Mouse (Mus musculus) stomach, embryonic 16.5 days (tissue): Measurements from ENCODE around the gene Gpd2. TPM values are rescaled to one million over a fixed set of nuclear protein-coding genes. Genes with fewer than 3 reads are reported as not detected.

Source experiments
- ATAC-seq: fragments of 200-750 bp; cut with Nextera tagmentation; 2 replicates; pipeline ENCODE4 v1.8.0; 2017; ENCODE audit warnings: moderate number of reproducible peaks, moderate TSS enrichment; ENCODE audit not compliant: insufficient read depth, low FRiP score
- H3K27ac ChIP-seq: fragments of 300-500 bp; sonication (generic); 2 replicates; pipeline ENCODE4 v1.5.1; 2014; ENCODE audit warnings: low read length
- H3K27me3 ChIP-seq: fragments of 300-500 bp; sonication (generic); 2 replicates; pipeline ENCODE4 v1.6.1; 2014; ENCODE audit warnings: low read length, control low read depth, mixed read lengths; ENCODE audit not compliant: control insufficient read depth, insufficient read depth
- H3K36me3 ChIP-seq: fragments of 300-500 bp; sonication (generic); 2 replicates; pipeline ENCODE4 v1.6.1; 2014; ENCODE audit warnings: low read length; ENCODE audit not compliant: control insufficient read depth, insufficient read depth
- H3K4me1 ChIP-seq: fragments of 300-500 bp; sonication (generic); 2 replicates; pipeline ENCODE4 v1.6.1; 2014; ENCODE audit warnings: low read length, control low read depth, mixed read lengths; ENCODE audit not compliant: control insufficient read depth, insufficient read depth
- H3K4me2 ChIP-seq: fragments of 300-500 bp; sonication (generic); 2 replicates; pipeline ENCODE4 v1.6.1; 2014; ENCODE audit warnings: low read depth, low read length, mixed read lengths
- H3K4me3 ChIP-seq: fragments of 300-500 bp; sonication (generic); replicated peaks from 2 replicates; pipeline ENCODE4 v1.5.1; 2014; ENCODE audit warnings: mild to moderate bottlenecking, low read length
- H3K9ac ChIP-seq: fragments of 300-500 bp; sonication (generic); 2 replicates; pipeline ENCODE4 v1.6.1; 2014; ENCODE audit warnings: low read length
- H3K9me3 ChIP-seq: fragments of 300-500 bp; sonication (generic); replicated peaks from 2 replicates; pipeline ENCODE4 v1.6.1; 2016; ENCODE audit warnings: low read length, control low read depth; ENCODE audit not compliant: control insufficient read depth
- WGBS: fragments of 180-500 bp; shearing (Covaris S2); extraction: QIAGEN DNeasy Blood & Tissue Kit; methylation state at CpG from one replicate; pipeline ENCODE4 v1.1.7; 2014; 5-methylcytosine and 5-hydroxymethylcytosine counted together
- polyA plus RNA-seq: library from polyadenylated mRNA; unstranded; fragments of >200 nt; fragmentation: Nextera tagmentation; extraction: Ambion mirVana; gene quantifications from 2 replicates; pipeline ENCODE4 v1.2.1, GENCODE M21; 2015

Gene Gpd2
- polyA plus RNA-seq, 1 experiment from 2014 or later: 36.5 TPM

DNA sequence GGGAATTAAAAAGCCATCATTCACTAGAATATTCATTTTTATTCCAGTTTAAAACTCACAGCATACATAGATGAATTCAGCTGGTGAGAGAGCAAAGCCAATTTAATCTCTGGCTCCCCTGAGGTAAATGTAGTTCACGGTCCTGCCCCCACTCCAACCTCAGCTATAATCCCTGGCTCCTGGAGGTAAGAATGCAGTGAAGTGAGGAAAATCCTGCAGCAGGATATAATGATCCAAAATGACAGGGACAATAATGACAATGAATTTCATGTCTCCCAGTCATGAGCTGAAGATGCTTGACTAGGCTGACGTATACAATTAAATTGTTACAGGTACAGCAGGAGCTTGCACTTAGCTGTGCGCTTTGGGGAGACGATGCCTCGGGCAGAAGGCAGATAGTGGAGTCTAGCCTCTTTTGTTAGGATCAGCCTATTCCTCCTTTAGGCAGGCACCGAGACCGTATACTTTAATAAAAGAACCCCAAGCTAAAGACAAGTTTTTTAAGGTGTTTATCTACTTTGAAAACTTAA, 74.9 kb downstream of the Gpd2 start:
- no peak for ATAC-seq

DNA sequence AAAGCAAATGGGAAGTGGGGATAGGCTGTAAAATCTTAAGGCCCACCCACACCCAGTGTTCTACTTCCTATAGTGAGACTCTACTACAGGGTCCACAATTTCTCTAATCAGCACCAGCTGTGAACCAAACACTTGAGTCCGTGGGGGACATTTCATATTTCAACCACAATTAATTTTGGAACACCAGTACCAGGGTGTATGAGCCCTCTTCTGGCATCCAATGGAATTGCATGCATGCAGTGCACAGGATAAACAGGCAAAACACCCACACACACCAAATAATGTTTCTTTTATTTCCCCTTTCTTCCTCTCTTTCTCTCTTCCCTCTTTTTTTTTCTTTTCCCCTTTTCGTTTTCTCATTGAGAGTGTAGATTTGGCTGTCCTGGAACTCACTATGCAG, 78.6 kb downstream of the Gpd2 start:
- H3K9me3 ChIP-seq: no peaks in the 10 kb centered on the region
- H3K4me2 ChIP-seq: no peak overlapping the region
- no peak overlapping the region for H3K4me3 ChIP-seq
- WGBS: 55% methylated on average over 2 of the region's 2 CpGs
- no peaks in the 10 kb centered on the region for H3K36me3 ChIP-seq
- H3K9ac ChIP-seq: no peak overlapping the region
- ATAC-seq: no peak
- no peaks in the 10 kb centered on the region for H3K4me1 ChIP-seq
- no peaks in the 10 kb centered on the region for H3K27me3 ChIP-seq
- no peak overlapping the region for H3K27ac ChIP-seq

More for the DNA sequence above, 74.9 kb downstream of the Gpd2 start:
- 56% methylated on average over 7 of the region's 7 CpGs for WGBS
- H3K4me2 ChIP-seq: no peak overlapping the region
- no peak overlapping the region for H3K9ac ChIP-seq
- H3K27me3 ChIP-seq: no peaks in the 10 kb centered on the region
- no peak overlapping the region for H3K4me3 ChIP-seq
- no peaks in the 10 kb centered on the region for H3K9me3 ChIP-seq
- no peaks in the 10 kb centered on the region for H3K4me1 ChIP-seq
- H3K27ac ChIP-seq: no peak overlapping the region
- H3K36me3 ChIP-seq: no peaks in the 10 kb centered on the region

DNA sequence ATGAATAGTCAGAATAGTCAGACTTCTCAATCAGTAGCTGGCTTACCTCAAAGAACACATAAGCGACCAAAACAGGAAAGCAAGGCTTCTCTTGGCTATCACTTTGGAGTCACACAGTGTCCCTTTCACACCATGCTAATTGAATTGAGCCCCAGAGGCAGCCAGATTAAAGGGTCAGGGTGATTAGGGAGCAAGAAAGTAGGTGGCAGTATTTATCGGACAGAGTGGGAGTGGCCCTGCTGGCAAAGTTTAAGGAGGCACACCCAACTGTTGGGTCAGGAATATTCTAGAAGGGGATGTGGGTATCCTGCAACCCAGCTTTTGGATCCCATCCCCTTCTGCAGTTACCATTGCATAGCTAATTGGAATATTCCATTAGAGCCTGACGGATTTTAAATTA, 80.9 kb downstream of the Gpd2 start:
- H3K9me3 ChIP-seq: no peaks in the 10 kb centered on the region
- no peak overlapping the region for H3K4me3 ChIP-seq
- no peaks in the 10 kb centered on the region for H3K27me3 ChIP-seq
- no peak overlapping the region for H3K9ac ChIP-seq
- ATAC-seq: no peak
- H3K4me1 ChIP-seq: no peaks in the 10 kb centered on the region
- no peak overlapping the region for H3K4me2 ChIP-seq
- WGBS: 71% methylated on average over 3 of the region's 3 CpGs
- no peaks in the 10 kb centered on the region for H3K36me3 ChIP-seq
- H3K27ac ChIP-seq: no peak overlapping the region

DNA sequence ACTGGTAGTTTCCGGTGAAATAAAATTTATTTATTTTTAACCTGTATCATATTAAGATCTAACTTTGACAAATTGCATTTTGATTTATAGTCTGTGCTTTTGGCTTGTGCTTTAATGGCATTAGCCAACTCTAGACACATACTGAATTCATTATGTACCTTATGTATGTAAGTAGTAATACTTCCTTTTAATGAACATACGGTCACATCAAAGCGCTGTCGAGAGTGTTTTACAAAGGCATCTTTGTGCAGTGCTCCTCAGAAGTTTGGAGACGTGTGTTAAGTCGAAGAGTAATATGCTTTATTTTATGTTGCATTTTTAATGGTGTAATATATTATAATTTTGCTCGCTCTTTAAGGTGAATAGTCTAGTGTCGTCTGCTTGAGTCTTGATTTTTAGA, 88.7 kb downstream of the Gpd2 start:
- no peaks in the 10 kb centered on the region for H3K9me3 ChIP-seq
- ATAC-seq: no peak
- no peak overlapping the region for H3K9ac ChIP-seq
- H3K4me3 ChIP-seq: no peak overlapping the region
- no peaks in the 10 kb centered on the region for H3K36me3 ChIP-seq
- H3K4me1 ChIP-seq: no peaks in the 10 kb centered on the region
- H3K27ac ChIP-seq: no peak overlapping the region
- 92% methylated on average over 8 of the region's 8 CpGs for WGBS
- H3K4me2 ChIP-seq: no peak overlapping the region
- no peaks in the 10 kb centered on the region for H3K27me3 ChIP-seq

DNA sequence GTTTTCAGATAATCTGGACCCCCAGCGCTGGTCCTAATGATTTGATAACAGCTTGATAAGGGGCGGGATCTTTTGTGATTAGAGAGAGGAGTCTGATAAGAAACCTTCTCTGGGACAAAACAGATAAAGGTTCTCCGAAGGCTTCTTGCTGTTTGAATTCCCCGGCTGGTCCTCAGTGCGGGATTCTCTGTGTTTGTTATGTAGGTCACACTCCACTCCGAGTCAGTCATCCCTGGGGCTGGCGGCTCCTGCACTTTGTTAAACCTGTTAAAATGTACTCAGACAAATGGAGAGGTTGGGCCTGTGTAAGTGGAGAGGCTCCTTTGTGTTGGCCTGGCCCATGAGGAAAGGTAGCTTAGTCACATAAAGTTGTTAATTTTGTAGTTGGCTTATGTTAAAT, 91.9 kb downstream of the Gpd2 start:
- Histone ChIP-seq H3K9ac (no peak overlapping the region), H3K36me3 (no peaks in the 10 kb centered on the region), H3K4me3 (no peak overlapping the region), H3K4me2 (no peak overlapping the region), H3K9me3 (no peaks in the 10 kb centered on the region), H3K27me3 (no peaks in the 10 kb centered on the region), H3K4me1 (no peaks in the 10 kb centered on the region), H3K27ac (no peak overlapping the region)
- ATAC-seq: no peak
- 42% methylated on average over 7 of the region's 7 CpGs for WGBS

DNA sequence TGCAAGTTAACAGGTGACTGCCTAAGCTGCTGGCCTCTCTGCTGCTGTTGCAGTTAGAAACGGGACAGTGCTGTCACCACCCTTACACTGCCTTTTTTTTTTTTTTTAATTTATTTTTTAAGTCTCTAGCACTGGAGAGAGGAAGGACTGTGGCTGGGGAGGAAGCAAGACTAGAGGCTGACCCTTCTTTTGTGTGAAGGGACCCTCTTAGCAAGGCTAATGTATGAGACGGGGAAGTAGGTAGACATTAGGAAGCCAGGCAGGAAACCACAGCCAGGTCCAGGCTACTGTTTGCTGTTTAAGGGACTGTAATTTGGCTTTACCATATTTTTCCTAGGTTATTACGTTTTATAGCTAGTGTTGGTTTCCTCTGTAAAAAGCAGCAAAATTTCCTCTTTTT, 93.4 kb downstream of the Gpd2 start:
- Histone ChIP-seq H3K27me3 (no peaks in the 10 kb centered on the region), H3K9ac (no peak overlapping the region), H3K4me3 (no peak overlapping the region), H3K36me3 (no peaks in the 10 kb centered on the region), H3K4me2 (no peak overlapping the region), H3K27ac (no peak overlapping the region), H3K4me1 (no peaks in the 10 kb centered on the region), H3K9me3 (no peaks in the 10 kb centered on the region)
- no peak for ATAC-seq
- WGBS: 68% methylated on average over 3 of the region's 3 CpGs

DNA sequence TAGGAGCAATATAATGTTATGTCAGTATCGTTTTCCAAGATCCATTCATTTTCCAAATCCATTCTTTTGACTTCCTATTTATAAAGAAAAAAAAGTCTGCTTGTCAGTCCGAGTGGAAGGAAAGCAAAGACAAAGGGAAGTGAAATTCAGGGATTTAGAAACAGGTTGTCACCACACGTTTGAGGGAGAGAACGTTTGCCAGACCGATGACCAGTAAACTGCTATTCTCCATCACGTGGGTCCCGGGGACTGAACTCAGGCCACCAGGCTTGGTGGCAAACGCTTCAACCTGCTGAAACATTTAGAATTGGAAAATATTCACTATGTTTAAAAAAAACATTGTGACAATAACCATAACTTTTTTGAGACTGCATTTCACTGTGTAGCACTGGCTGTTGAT, 93.8 kb downstream of the Gpd2 start:
- no peak overlapping the region for H3K4me3 ChIP-seq
- H3K9me3 ChIP-seq: no peaks in the 10 kb centered on the region
- no peaks in the 10 kb centered on the region for H3K36me3 ChIP-seq
- H3K27ac ChIP-seq: no peak overlapping the region
- no peaks in the 10 kb centered on the region for H3K4me1 ChIP-seq
- 74% methylated on average over 8 of the region's 8 CpGs for WGBS
- H3K4me2 ChIP-seq: no peak overlapping the region
- no peak overlapping the region for H3K9ac ChIP-seq
- no peaks in the 10 kb centered on the region for H3K27me3 ChIP-seq
- no peak for ATAC-seq

DNA sequence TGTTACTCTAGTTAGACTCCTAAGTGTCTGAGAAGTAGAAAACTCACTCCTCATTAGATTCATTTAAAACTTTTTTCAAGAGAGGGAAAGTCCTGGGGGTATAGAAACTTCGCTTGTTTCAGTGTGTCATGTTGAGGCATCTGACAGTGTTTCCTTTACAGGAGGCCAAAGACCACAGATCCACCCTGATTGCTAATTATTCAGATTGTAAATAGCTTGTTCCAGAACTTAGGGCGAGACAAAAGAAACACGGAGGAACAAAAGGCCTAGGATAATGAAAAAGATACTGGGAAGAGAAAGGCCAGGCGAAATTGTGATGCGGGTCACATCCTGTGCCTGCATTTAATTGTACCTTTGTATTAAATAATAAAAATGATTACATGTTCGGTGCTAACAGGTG, 96.0 kb downstream of the Gpd2 start:
- Histone ChIP-seq H3K4me2 (no peak overlapping the region), H3K4me1 (no peaks in the 10 kb centered on the region), H3K9me3 (no peaks in the 10 kb centered on the region), H3K27ac (no peak overlapping the region), H3K27me3 (no peaks in the 10 kb centered on the region), H3K36me3 (no peaks in the 10 kb centered on the region), H3K9ac (no peak overlapping the region), H3K4me3 (no peak overlapping the region)
- 86% methylated on average over 6 of the region's 6 CpGs for WGBS
- ATAC-seq: no peak

DNA sequence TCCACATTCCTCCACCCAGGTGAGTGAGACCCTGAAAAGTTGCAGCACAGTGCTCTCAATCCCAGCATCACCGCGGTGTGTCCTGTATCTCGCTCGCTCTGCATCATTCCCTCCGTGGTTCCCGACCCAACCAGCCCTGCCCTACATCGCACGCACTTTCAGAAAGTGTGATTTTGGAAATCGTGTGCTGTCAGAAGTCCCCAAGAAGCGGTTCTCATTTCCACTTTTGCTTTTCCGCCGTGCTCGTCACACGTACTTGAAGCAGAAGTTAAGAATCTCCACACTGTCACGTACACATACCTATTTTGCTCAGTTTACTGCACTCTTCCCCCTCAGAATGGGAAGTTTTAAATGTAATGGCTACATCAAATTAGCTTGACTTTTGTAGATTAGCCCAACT, 98.0 kb downstream of the Gpd2 start:
- H3K36me3 ChIP-seq: no peaks in the 10 kb centered on the region
- WGBS: 86% methylated on average over 15 of the region's 15 CpGs
- no peak for ATAC-seq

DNA sequence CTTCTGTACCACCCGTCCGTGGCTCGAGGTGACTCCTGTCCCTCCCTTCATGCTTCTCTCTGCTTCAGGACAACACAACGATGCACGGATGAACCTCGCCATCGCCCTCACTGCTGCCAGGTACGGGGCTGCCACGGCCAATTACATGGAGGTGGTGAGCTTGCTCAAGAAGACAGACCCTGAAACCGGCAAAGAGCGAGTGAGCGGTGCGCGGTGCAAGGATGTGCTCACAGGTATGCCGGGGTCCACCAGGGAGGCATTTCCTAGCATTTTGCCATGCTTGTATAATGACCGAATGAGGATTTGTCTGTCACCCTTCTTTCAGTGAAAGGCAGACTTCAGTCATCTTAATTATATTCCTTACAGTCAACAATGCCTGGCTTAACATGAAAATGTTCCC, 101.3 kb downstream of the Gpd2 start:
- no peak for ATAC-seq
- no peaks in the 10 kb centered on the region for H3K4me1 ChIP-seq
- H3K4me3 ChIP-seq: no peak overlapping the region
- H3K9me3 ChIP-seq: no peaks in the 10 kb centered on the region
- no peaks in the 10 kb centered on the region for H3K27me3 ChIP-seq
- no peaks in the 10 kb centered on the region for H3K36me3 ChIP-seq
- H3K4me2 ChIP-seq: no peak overlapping the region
- H3K9ac ChIP-seq: no peak overlapping the region
- H3K27ac ChIP-seq: no peak overlapping the region
- WGBS: 93% methylated on average over 16 of the region's 16 CpGs

More for the DNA sequence above, 98.0 kb downstream of the Gpd2 start:
- H3K9me3 ChIP-seq: no peaks in the 10 kb centered on the region
- H3K4me2 ChIP-seq: no peak overlapping the region
- H3K27ac ChIP-seq: no peak overlapping the region
- no peak overlapping the region for H3K4me3 ChIP-seq
- H3K27me3 ChIP-seq: no peaks in the 10 kb centered on the region
- no peak overlapping the region for H3K9ac ChIP-seq
- no peaks in the 10 kb centered on the region for H3K4me1 ChIP-seq
